Mouse (Mus musculus) kidney, embryonic 15.5 days (tissue): Measurements from ENCODE around the gene H2afy. TPM values are rescaled to one million over a fixed set of nuclear protein-coding genes. Genes with fewer than 3 reads are reported as not detected.

Experiments used
- ATAC-seq: fragments of 200-750 bp; cut with Nextera tagmentation; replicated peaks from 2 replicates; pipeline ENCODE4 v1.8.0; 2017; ENCODE audit warnings: moderate TSS enrichment; ENCODE audit not compliant: low FRiP score
- H3K27ac ChIP-seq: fragments of 300-500 bp; sonication (generic); 2 replicates; pipeline ENCODE4 v1.5.1; 2015; ENCODE audit warnings: mild to moderate bottlenecking, inconsistent platforms
- H3K27me3 ChIP-seq: fragments of 300-500 bp; sonication (generic); 2 replicates; pipeline ENCODE4 v1.6.1; 2015; ENCODE audit warnings: inconsistent platforms
- H3K36me3 ChIP-seq: fragments of 300-500 bp; sonication (generic); 2 replicates; pipeline ENCODE4 v1.6.1; 2015; ENCODE audit warnings: inconsistent platforms
- H3K4me1 ChIP-seq: fragments of 300-500 bp; sonication (generic); 2 replicates; pipeline ENCODE4 v1.6.1; 2015; ENCODE audit warnings: inconsistent platforms
- H3K4me2 ChIP-seq: fragments of 300-500 bp; sonication (generic); 2 replicates; pipeline ENCODE4 v1.6.1; 2015; ENCODE audit warnings: moderate library complexity, mild to moderate bottlenecking, inconsistent platforms
- H3K4me3 ChIP-seq: fragments of 300-500 bp; sonication (generic); replicated peaks from 2 replicates; pipeline ENCODE4 v1.5.1; 2015; ENCODE audit warnings: mild to moderate bottlenecking, inconsistent platforms
- H3K9ac ChIP-seq: fragments of 300-500 bp; sonication (generic); 2 replicates; pipeline ENCODE4 v1.6.1; 2015; ENCODE audit warnings: mild to moderate bottlenecking, inconsistent platforms
- H3K9me3 ChIP-seq: fragments of 300-500 bp; sonication (generic); replicated peaks from 2 replicates; pipeline ENCODE4 v1.6.1; 2016; ENCODE audit warnings: inconsistent platforms
- WGBS: fragments of 180-500 bp; shearing (Covaris S2); methylation state at CpG from one replicate; pipeline ENCODE4 v1.1.7; 2015; ENCODE audit warnings: mixed read lengths; 5-methylcytosine and 5-hydroxymethylcytosine counted together
- polyA plus RNA-seq: library from polyadenylated mRNA; unstranded; fragments of >200 nt; fragmentation: Nextera tagmentation; extraction: Ambion mirVana; gene quantifications from 2 replicates; pipeline ENCODE4 v1.2.1, GENCODE M21; 2015

H2afy gene
- 395 and 406 TPM in 2 replicates for polyA plus RNA-seq

GRCm38 (mm10) chr13:56136200-56136599 is at the start of gene H2afy:
Gene H2afy (minus strand): TSS chr13:56136361.
- WGBS = 90% methylated on average over 2 of the region's 2 CpGs
- H3K27ac ChIP-seq = peak within 1 kb of the TSS; percentile 94
- ATAC-seq = no peak
- peaks cover 36% of the 10 kb centered on the region for H3K4me1 ChIP-seq
- H3K36me3 ChIP-seq = peaks cover 7% of the 10 kb centered on the region; the same call in 1 of the 2 replicates
- peak within 1 kb of the TSS; percentile 94 for H3K4me3 ChIP-seq
- peak within 1 kb of the TSS; percentile 98 for H3K9ac ChIP-seq
- H3K4me2 ChIP-seq = peak within 1 kb of the TSS; percentile 82
- no peaks in the 10 kb centered on the region for H3K9me3 ChIP-seq
- H3K27me3 ChIP-seq = no peaks in the 10 kb centered on the region

GRCm38 (mm10) chr13:56183687-56184086 is 47.5 kb upstream of the H2afy start:
- Histone ChIP-seq H3K9ac (no peak overlapping the region), H3K4me1 (no peaks in the 10 kb centered on the region), H3K36me3 (no peaks in the 10 kb centered on the region), H3K9me3 (no peaks in the 10 kb centered on the region), H3K27ac (no peak overlapping the region), H3K4me3 (no peak overlapping the region), H3K27me3 (no peaks in the 10 kb centered on the region), H3K4me2 (no peak overlapping the region)
- no peak for ATAC-seq
- WGBS = 90% methylated on average over 5 of the region's 5 CpGs

- ATAC-seq = no peak
Observed at GRCm38 (mm10) chr13:56181424-56181823, 45.3 kb upstream of the H2afy start.

GRCm38 (mm10) chr13:56178416-56179035 is 42.4 kb upstream of the H2afy start, which contains the start of gene Tifab:
Gene Tifab (minus strand): TSS chr13:56178885.
- Histone ChIP-seq H3K9me3 (no peaks in the 10 kb centered on the region), H3K4me3 (no peak within 1 kb of the TSS), H3K4me2 (no peak within 1 kb of the TSS), H3K4me1 (peaks cover 5% of the 10 kb centered on the region; the same call in 1 of the 2 replicates), H3K9ac (no peak within 1 kb of the TSS), H3K27me3 (no peaks in the 10 kb centered on the region), H3K36me3 (no peaks in the 10 kb centered on the region), H3K27ac (no peak within 1 kb of the TSS)
- 72% methylated on average over 16 of the region's 16 CpGs for WGBS
- ATAC-seq = no peak

More at GRCm38 (mm10) chr13:56181424-56181823, 45.3 kb upstream of the H2afy start:
- no peak overlapping the region for H3K4me3 ChIP-seq
- 71% methylated on average over 8 of the region's 8 CpGs for WGBS
- H3K9ac ChIP-seq = no peak overlapping the region
- H3K27ac ChIP-seq = no peak overlapping the region
- no peaks in the 10 kb centered on the region for H3K9me3 ChIP-seq
- no peak overlapping the region for H3K4me2 ChIP-seq
- H3K36me3 ChIP-seq = no peaks in the 10 kb centered on the region
- no peaks in the 10 kb centered on the region for H3K4me1 ChIP-seq
- no peaks in the 10 kb centered on the region for H3K27me3 ChIP-seq

GRCm38 (mm10) chr13:56176310-56176709 is 40.1 kb upstream of the H2afy start:
- no peak for ATAC-seq
- Histone ChIP-seq H3K4me3 (no peak overlapping the region), H3K36me3 (no peaks in the 10 kb centered on the region), H3K4me1 (peaks cover 9% of the 10 kb centered on the region; the same call in 1 of the 2 replicates), H3K27me3 (no peaks in the 10 kb centered on the region), H3K27ac (no peak overlapping the region), H3K4me2 (no peak overlapping the region), H3K9ac (no peak overlapping the region), H3K9me3 (no peaks in the 10 kb centered on the region)
- 79% methylated on average over 9 of the region's 9 CpGs for WGBS

GRCm38 (mm10) chr13:56175848-56176247 is 39.7 kb upstream of the H2afy start:
- no peak for ATAC-seq
- H3K27me3 ChIP-seq = no peaks in the 10 kb centered on the region
- no peak overlapping the region for H3K4me2 ChIP-seq
- H3K36me3 ChIP-seq = no peaks in the 10 kb centered on the region
- WGBS = 40% methylated on average over 4 of the region's 4 CpGs
- H3K4me1 ChIP-seq = peaks cover 13% of the 10 kb centered on the region; the same call in 1 of the 2 replicates
- no peaks in the 10 kb centered on the region for H3K9me3 ChIP-seq
- no peak overlapping the region for H3K4me3 ChIP-seq
- H3K27ac ChIP-seq = no peak overlapping the region
- no peak overlapping the region for H3K9ac ChIP-seq

- ATAC-seq = no peak
- Histone ChIP-seq H3K9ac (no peak overlapping the region), H3K4me2 (no peak overlapping the region), H3K4me1 (peaks cover 26% of the 10 kb centered on the region; the same call in 1 of the 2 replicates), H3K27ac (peak overlapping the region; percentile 37), H3K4me3 (no peak overlapping the region), H3K27me3 (no peaks in the 10 kb centered on the region), H3K9me3 (no peaks in the 10 kb centered on the region), H3K36me3 (no peaks in the 10 kb centered on the region)
- 52% methylated on average over 7 of the region's 7 CpGs for WGBS
Observed at GRCm38 (mm10) chr13:56172901-56173545, 36.9 kb upstream of the H2afy start.

GRCm38 (mm10) chr13:56172106-56172505 is 35.9 kb upstream of the H2afy start:
- Histone ChIP-seq H3K27me3 (no peaks in the 10 kb centered on the region), H3K4me2 (no peak overlapping the region), H3K9me3 (no peaks in the 10 kb centered on the region), H3K4me3 (no peak overlapping the region), H3K4me1 (peaks cover 29% of the 10 kb centered on the region; the same call in 1 of the 2 replicates), H3K9ac (no peak overlapping the region), H3K27ac (no peak overlapping the region), H3K36me3 (no peaks in the 10 kb centered on the region)
- no peak for ATAC-seq
- 87% methylated on average over 7 of the region's 7 CpGs for WGBS

- Histone ChIP-seq H3K4me3 (no peak overlapping the region), H3K27ac (peak overlapping the region; percentile 32; the same call in 1 of the 2 replicates), H3K9ac (no peak overlapping the region), H3K4me1 (0 out of 2 replicates have a peak, but pooled peaks cover 24% of the 10 kb centered on the region), H3K9me3 (no peaks in the 10 kb centered on the region), H3K27me3 (no peaks in the 10 kb centered on the region), H3K36me3 (no peaks in the 10 kb centered on the region), H3K4me2 (no peak overlapping the region)
- ATAC-seq = no peak
- WGBS = 49% methylated on average over 3 of the region's 3 CpGs
Observed at GRCm38 (mm10) chr13:56168403-56168781, 32.2 kb upstream of the H2afy start.

- Histone ChIP-seq H3K36me3 (no peaks in the 10 kb centered on the region), H3K27me3 (no peaks in the 10 kb centered on the region), H3K4me1 (0 out of 2 replicates have a peak, but pooled peaks cover 24% of the 10 kb centered on the region), H3K9me3 (no peaks in the 10 kb centered on the region), H3K4me2 (no peak overlapping the region), H3K27ac (0 out of 2 replicates have a peak overlapping the region, but pooled peaks have one; percentile 56), H3K9ac (no peak overlapping the region), H3K4me3 (no peak overlapping the region)
- no peak; the same call in 1 of the 2 replicates for ATAC-seq
- 17% methylated on average over 13 of the region's 14 CpGs for WGBS
Observed at GRCm38 (mm10) chr13:56167446-56168402, 31.6 kb upstream of the H2afy start.

GRCm38 (mm10) chr13:56165561-56165960 is 29.4 kb upstream of the H2afy start:
- no peak for ATAC-seq
- no peaks in the 10 kb centered on the region for H3K9me3 ChIP-seq
- H3K4me1 ChIP-seq = 0 out of 2 replicates have a peak, but pooled peaks cover 13% of the 10 kb centered on the region
- H3K27ac ChIP-seq = no peak overlapping the region
- H3K27me3 ChIP-seq = peaks cover 5% of the 10 kb centered on the region
- H3K4me3 ChIP-seq = no peak overlapping the region
- no peaks in the 10 kb centered on the region for H3K36me3 ChIP-seq
- WGBS = 90% methylated on average over 11 of the region's 11 CpGs
- no peak overlapping the region for H3K4me2 ChIP-seq
- no peak overlapping the region for H3K9ac ChIP-seq
